Mouse (Mus musculus) kidney, adult 11 months (tissue): Measurements from ENCODE around the gene Baz1a.
A peak's percentile ranks its signal among the peaks of the same experiment; 100 is the strongest.
"Not testable (repeated sequence)": the region's sequence is repeated elsewhere in the genome, so short reads cannot be mapped to it uniquely, and the experiment has no call there.

ENCODE experiments used
- DNase-seq: peaks from one replicate; pipeline ENCODE4 v3.0.0; 2022

Baz1a gene

DNA sequence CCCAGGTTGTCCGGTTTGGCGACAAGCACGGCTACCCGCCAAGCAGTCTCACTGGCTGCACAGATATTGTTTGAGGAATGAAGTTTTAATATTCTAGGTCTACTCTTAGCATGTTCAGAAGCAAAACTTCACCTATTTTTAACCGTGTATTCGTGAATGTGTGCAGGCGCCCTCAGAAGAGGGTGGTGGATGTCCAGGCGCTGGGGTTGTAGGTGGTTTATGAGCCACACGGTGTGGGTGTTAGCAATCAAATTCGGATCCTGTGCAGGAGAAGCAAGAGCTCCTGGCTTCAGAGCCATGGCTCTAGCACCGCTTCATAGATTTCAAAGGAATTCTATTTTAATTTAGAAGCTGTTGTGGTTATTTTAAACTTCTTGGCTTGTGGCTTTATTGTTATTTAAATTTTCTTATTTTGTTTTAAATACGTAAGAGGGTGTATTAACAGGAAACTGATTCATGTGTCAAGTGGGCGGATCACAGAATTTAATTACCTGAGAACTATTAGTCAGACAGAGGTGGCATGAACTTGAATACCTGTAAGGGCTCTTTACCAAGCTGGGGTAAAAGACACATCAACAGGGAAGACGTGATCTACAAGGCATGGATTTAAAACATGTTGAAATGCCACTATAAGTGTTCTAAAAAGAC, 6.7 kb downstream of the Baz1a start:
- DNase-seq = no peak

GRCm38 (mm10) chr12:55006071-55006470, 8.1 kb downstream of the Baz1a start:
- DNase-seq = no peak

- no peak for DNase-seq
Measured at GRCm38 (mm10) chr12:55004396-55004795, 9.8 kb downstream of the Baz1a start.

DNA sequence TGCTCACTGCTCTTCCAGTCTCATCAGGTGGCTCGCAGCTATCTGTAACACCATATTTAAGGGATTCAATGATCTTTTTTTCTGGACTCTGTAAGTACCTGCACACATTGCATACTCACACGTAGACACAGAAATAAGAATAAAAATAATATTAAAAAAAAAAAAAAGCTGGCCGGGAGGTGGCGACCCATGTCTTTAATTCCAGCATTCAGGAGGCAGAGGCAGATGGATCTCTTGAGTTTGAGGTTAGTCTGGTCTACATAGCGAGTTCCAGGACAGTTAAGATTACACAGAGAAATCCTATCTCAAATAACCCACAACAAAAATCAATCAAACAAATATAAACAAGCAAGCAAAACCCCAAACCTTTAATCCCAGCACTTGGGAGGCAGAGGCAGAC, 10.3 kb downstream of the Baz1a start:
- no peak for DNase-seq

DNA sequence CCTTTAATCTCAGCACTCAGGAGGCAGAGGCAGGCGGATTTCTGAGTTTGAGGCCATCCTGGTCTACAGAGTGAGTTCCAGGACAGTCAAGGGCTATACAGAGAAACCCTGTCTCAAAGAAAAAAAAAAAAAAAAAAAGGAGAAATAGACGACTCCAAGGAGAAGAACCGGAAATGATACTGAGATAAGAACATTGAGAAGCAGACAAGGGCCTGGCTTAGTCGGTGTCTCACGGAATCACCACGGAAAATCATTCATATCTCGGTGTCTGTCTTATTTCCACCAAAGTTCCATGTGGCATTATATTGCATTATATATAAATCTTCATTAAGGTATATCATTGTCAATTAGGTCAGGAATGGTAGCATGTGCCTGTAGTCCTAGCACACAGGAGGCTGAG, 11.6 kb downstream of the Baz1a start:
- DNase-seq = not testable (repeated sequence)

- DNase-seq = peak; percentile 13
Measured at GRCm38 (mm10) chr12:54999016-54999690, 15.0 kb downstream of the Baz1a start.

GRCm38 (mm10) chr12:54998411-54998810, 15.7 kb downstream of the Baz1a start:
- DNase-seq = no peak

- no peak for DNase-seq
Measured at GRCm38 (mm10) chr12:54996979-54997474, 17.1 kb downstream of the Baz1a start.

DNA sequence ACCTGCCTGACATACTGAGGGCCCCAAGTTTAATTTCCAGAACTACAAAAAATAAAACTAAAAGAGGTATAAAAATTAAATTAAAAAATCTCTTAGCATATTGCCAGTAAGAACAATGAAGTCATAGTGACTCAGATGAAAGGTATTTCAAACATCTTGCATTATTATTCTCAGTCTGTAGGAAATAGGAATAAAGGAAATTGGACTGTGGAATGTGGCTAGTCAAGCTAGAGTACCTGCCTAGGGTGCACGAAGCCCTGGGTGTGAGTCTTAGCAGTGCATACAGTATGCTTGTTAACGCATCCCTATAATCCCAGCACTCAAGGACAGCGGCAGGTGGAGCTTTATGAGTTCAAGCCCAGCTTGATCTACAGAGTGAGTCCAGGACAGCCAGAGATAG, 18.2 kb downstream of the Baz1a start:
- DNase-seq = no peak

DNA sequence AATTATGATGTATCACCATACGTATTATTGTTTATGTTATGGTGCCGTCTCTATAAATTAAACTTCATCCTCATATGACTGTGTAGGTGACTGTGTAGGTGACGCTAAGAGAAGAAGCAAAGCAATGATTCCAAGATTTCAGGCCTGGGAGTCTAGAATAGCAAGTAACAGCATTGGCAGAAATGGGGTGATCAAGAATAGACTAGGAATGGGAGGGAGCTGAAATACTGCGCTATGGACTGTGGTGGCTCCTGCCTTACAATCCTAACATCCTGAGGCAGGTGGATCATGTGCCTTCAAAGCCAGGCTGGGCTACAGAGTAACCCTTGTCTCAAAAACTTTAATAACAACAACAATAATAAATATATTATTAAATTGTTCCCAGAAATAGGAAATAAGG, 19.7 kb downstream of the Baz1a start:
- no peak for DNase-seq

DNA sequence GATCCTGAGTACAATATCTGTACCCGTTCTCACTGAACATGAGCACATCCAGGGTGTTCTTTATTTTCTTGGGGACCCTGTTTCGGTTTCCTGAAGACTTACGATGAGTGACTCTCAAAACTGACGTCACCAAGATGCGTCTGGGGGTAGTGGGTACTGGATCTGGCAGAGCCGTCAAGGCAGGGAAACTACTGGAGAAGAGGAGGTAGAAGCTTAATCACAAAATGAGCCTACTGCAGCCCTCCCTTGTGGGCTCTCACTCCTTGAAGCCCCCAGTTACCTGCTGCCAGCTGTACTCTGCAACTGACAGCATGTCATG, 20.1 kb downstream of the Baz1a start:
- no peak for DNase-seq

GRCm38 (mm10) chr12:54993246-54994067, 20.7 kb downstream of the Baz1a start:
- no peak for DNase-seq

- no peak for DNase-seq
Measured at GRCm38 (mm10) chr12:54992814-54993213, 21.3 kb downstream of the Baz1a start.

DNA sequence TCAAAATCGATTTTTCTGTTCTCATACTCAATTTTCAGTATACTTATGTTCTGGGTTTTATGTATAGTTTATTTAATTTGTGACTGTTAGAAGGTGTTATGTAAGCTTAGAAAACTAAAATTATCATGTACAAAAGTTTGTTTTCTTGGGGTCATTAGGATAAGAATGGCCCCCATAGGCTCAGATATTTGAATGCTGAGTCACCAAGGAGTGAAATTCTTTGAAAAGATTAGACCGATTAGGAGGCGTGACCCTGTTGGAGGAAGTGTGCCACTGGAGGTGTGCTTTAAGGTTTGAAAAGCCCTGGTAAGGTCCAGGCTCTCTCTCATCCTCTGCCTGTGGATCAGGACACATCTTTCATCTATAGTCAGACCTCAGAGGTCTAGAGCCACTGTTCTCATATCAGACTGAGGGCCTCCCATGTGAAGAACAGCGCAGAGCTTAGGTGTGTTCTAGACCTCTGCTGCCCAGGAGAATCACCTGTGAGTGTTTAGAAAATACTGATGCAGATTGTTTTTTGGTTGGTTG, 25.8 kb downstream of the Baz1a start:
- no peak for DNase-seq

DNA sequence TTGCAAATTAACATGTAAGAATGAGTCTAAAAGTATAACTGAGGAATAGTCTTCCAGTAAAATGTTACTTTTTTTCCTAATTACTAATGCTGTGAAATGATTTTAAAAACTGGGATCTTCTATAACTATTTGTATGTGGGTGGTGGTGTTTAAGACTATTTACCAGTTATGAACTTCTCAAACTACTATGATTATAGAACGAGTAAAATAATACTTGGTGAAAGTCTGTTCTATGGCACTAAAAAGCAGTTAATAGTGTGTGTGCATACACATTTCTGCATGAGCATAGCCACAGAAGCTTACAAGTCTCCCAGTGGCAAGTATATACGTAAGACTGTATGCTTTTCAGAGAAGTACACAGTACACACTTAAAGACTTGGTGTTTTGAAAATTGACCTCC, 27.0 kb downstream of the Baz1a start:
- no peak for DNase-seq

GRCm38 (mm10) chr12:54986052-54986717, 28.0 kb downstream of the Baz1a start, which contains the start of gene Gm20403:
Gm20403 (minus strand) TSS chr12:54986529.
- peak; percentile 81 for DNase-seq

DNA sequence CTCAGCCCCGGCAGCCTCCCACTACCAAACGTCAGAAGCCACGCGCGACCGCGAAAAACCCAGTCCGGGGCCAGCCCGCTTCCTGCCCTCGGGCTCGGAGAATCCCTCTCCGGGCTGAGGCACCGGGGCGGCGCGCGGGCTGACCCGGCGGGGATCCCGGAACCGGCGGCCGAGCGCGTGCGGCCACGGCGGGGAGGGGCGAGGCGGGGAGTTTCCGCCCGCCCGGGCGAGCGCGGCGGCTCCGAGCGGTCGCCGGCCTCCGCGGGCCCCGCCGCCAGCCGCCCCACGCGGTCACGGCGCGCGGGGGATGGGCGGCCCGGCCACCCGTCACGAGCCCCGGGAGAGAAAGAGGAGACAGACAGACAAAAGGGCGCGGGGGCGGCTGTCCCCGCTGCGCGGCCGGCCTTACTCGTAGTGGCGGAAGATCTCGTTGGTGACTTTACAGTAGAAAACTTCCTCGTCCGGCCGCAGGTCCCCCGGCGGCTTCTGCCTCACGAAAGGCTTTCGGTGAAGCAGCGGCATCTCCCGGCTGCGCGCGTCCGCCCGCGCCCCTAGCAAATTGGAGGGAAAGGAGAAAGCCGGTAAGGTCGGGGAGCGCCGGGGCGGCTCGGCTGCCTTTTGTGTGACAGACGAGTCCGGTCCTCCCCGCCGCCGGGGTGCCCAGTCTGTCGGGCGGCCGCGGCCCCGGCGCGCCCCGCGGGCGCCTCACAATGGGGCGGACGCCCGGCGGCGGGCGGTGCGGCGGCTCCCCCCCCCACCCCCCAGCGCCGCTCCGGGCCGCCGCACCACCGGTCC, 28.7 kb downstream of the Baz1a start:
- DNase-seq = peak; percentile 44

DNA sequence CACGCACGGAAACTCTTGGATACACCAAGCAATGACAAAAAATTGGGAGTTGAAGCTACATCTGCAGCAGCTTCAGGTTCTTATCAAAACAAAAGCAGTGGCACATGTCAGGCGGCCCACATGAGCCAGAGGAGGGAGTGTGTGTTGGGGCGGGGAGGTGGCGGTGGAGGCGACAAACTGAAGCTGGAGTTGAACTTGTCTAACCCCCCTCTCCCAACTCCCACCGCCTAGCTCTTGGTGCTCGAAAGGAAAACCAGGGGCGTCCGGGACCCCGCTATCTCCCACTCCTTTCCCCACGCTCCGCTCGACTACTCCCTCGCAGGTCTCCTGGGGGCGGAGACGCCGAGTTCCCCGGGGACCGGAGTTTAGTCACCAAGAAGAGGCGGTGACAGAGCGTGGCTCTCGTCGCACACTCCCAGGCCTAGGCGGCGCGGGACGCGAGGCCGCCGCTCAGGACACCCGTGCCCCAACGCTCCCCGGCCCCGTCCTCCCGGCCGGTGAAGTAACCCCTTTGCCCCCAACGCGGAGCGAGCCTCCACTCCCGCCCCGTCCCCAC, 29.4 kb downstream of the Baz1a start:
- DNase-seq = peak; percentile 40

- no peak for DNase-seq
Measured at GRCm38 (mm10) chr12:54982935-54983715, 31.0 kb downstream of the Baz1a start.

DNA sequence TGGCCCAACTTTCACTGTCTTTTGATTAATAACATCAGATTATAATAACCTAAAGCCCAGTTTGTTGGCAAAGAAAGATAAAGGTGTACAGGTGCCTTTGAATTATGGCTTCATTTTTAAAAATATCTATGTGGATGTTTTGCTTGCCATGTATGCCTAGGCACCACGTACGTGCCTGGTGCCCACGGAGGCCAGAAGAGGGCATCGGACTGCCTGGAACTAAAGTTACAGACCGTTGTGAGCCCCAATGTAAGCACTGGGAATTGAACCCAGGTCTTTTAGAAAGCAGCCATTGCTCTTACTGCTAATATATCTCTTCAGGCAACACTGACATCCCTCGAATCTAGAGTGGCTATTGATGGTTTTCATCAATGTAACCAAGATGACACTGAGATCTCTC, 32.2 kb downstream of the Baz1a start:
- no peak for DNase-seq

- DNase-seq = no peak
Measured at GRCm38 (mm10) chr12:54980939-54981338, 33.2 kb downstream of the Baz1a start.
